Mouse (Mus musculus) gastrocnemius, postnatal 14 days (tissue): ENCODE measurements around the gene Btg3. TPM values are rescaled to one million over a fixed set of nuclear protein-coding genes. Genes with fewer than 3 reads are reported as not detected.
"Not testable (repeated sequence)": the region's sequence is repeated elsewhere in the genome, so short reads cannot be mapped to it uniquely, and the experiment has no call there.

Source experiments
- DNase-seq: peaks from one replicate; pipeline ENCODE4 v3.0.0; 2021; ENCODE audit warnings: mixed read lengths
- intact Hi-C: fragments of 180-260 bp; cut with DNase I; formaldehyde crosslinking; loops from one replicate; pipeline ENCODE4 v1.15.1; 2025; ENCODE audit warnings: low total_unique reads
- long read RNA-seq, 2 experiments: library from polyadenylated mRNA; stranded (forward); transcript quantifications; one replicate each; pipeline ENCODE4 v2.0.0; 2021
- total RNA-seq, 2 experiments: library from RNA; stranded (reverse); gene quantifications; 2 replicates each; pipeline ENCODE4 v1.2.3; 2021

The Btg3 gene
- 1 to 10 TPM; 5.4 to 7.8 TPM for total RNA-seq
- long read RNA-seq, experiment 1, transcript Btg3-201 (5 exons, 1,414 nt): major isoform, 17 of 19 reads
- long read RNA-seq, experiment 1, partial matches to known transcripts: 1 of 19 reads
- long read RNA-seq, experiment 1, other reads (novel, unspliced or antisense): 1 of 19 reads
- long read RNA-seq, experiment 2, transcript Btg3-201 (5 exons, 1,414 nt): major isoform, 9 of 11 reads
- long read RNA-seq, experiment 2, partial matches to known transcripts: 2 of 11 reads
- long read RNA-seq, experiment 2, other reads (novel, unspliced or antisense): 0 of 11 reads

GRCm38 (mm10) chr16:78376745-78377570 is at the start of gene Btg3:
Btg3 (minus strand) TSS chr16:78377192.
- intact Hi-C loops: no loop called here
- peak; percentile 91 for DNase-seq

GRCm38 (mm10) chr16:78417733-78418132 is 40.7 kb upstream of the Btg3 start:
- no peak for DNase-seq
- intact Hi-C loops: no loop called here

- DNase-seq: no peak
- intact Hi-C loops: no loop called here
Observed at GRCm38 (mm10) chr16:78416500-78416899, 39.5 kb upstream of the Btg3 start.

DNA sequence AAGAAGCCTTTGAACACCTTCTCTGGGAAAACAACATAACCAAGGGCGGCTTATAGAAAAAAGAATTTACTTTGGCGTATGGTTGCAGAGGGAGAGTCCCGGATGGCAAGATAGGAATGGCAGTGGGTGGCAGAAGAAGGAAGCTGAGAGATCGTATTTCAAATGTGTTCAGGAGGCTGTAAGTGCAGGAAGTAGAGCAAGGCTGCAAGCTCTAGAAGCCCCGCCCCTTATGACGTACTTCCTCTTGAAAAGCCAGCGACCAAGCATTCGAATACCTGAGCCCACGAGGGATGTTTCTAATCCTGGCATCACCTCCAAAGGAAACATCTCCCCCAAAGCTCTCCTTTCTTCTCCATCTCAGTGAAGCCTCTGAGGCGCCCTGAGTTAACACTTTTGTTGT is 33.0 kb upstream of the Btg3 start:
- intact Hi-C loops: no loop called here
- DNase-seq: no peak

- intact Hi-C loops: no loop called here
- no peak for DNase-seq
Observed at GRCm38 (mm10) chr16:78407855-78408254, 30.9 kb upstream of the Btg3 start.

DNA sequence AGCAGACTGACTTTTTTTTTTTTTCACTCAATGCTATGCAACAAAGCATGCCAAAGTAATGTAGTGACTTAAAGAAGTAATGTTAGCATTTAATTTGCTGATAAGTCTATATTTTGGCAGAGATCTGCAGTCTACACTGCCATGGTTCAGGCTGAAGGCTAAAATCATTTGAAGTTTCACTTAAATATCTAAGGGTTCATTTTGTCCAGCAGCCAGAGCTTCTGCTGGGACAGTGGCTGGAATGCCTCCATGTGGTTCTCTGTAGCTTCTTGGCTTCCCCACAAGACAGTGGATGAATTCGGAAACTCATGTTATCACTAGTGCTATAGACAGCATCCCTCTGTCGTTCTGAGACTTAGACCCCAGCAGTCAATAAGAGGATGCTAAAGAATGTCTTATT is 29.7 kb upstream of the Btg3 start:
- no peak for DNase-seq
- intact Hi-C loops: no loop called here

GRCm38 (mm10) chr16:78402316-78402715 is 25.3 kb upstream of the Btg3 start:
- intact Hi-C loops: no loop called here
- no peak for DNase-seq

GRCm38 (mm10) chr16:78399423-78399822 is 22.4 kb upstream of the Btg3 start:
- intact Hi-C loops: no loop called here
- no peak for DNase-seq

- no peak for DNase-seq
- intact Hi-C loops: no loop called here
Observed at GRCm38 (mm10) chr16:78398734-78399133, 21.7 kb upstream of the Btg3 start.

DNA sequence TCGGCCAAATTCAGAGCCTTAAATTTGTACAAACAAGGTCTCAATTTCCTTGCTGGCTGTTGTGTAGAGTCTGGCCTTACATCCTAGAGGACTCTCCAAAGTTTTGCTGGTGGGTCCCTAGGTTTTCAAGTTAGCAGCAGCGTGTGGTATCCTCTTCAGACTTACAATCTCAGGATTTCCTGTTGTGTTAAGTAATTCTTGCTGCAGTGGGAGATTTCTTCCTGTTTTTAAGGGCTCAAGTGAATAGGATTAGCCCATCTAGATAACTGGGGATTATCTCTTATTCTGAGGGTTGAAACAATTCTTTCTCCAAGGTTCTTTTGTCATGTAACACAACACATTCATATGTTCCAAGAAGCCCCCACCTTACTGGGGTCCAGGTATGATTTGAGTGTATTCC is 14.4 kb upstream of the Btg3 start:
- intact Hi-C loops: no loop called here
- DNase-seq: no peak

DNA sequence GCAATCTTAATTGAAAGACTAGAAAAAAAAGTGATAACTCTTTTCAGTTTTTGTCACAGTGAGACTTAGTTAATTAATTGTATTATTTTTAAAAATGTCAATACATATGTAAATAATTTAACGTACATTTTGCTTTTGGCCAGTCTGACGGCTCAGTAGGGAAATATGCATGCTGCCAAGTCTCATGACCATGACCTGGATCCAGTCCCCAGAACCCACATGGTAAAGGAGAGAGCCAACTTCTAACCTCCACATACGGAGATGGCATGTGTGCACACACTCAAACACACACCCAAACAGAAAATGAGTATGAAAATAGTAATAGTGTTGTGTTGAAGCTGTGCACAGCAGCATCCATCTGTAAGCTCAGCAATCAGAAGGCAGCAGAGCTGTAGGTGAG is 13.0 kb upstream of the Btg3 start:
- intact Hi-C loops: no loop called here
- no peak for DNase-seq

DNA sequence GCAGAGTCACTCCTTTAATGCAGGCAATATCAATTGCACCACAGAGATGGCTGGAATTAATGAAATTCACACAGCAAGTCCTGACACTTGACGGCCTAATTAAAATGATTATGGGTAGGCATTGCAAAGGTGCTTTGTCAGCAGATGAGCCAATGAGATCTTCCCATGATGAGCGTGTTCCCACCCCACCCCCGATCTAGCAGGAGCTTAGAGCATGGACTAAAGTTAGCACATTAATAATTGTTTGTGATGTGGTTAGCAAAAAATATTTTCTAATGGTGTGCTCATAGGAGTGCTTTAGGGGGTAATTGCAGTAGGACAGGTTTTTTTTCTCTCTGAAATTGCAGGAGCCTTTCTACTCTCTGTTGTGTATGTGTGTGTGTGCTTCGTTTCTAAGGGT is 12.1 kb upstream of the Btg3 start:
- no peak for DNase-seq
- intact Hi-C loops: no loop called here

GRCm38 (mm10) chr16:78378493-78378892 is 1.5 kb upstream of the Btg3 start:
- DNase-seq: no peak
- intact Hi-C loops: no loop called here

DNA sequence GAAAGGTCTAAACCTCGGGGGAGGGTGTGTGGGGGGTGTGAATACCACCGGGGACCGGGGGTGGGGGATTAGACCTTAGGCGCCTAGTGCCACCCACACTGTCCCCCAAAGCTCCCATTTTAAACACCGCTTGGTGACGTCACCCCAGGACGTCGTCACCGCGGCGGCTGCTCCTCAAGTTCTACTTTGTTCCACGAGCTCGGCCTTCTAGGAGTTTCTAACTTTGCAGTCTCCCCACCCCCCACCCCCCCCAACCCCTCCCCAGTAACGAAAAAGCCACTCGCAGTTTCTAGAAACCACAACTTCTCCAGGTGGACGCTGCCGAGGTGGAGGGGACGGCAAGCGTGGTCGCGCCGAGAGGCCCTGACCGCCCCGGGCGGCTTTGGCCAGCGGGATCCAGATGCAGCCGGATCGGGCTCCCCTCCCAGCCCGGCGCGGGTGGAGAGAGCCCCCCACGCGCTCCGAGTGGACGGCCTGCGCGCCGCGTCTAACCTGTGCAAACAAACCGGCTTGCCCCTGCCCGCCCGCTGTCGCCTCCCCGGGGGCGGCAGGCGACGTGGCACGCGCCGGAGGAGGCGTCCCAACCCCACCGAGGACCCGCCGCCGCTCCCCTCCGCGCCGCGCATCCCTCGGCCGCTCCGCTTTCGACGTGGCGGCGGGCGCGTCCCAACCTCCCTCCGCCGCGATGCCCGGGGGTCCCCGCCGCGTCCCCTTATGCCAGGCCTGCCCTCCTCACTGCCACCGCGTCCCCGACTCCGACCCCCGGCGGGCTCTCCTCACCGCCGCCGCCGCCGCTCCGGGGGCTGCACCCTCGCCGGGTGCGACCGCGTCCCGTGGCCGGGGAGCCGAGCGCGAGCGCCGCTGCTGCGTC is 936 bp downstream of the Btg3 start:
- intact Hi-C loops: no loop called here
- peak; percentile 52 for DNase-seq

- intact Hi-C loops: no loop called here
- DNase-seq: no peak
Observed at GRCm38 (mm10) chr16:78375222-78375621, 1.8 kb downstream of the Btg3 start.

GRCm38 (mm10) chr16:78373743-78374142 is 3.2 kb downstream of the Btg3 start:
- no peak for DNase-seq
- intact Hi-C loops: no loop called here

GRCm38 (mm10) chr16:78372786-78373185 is 4.2 kb downstream of the Btg3 start:
- no peak for DNase-seq
- intact Hi-C loops: no loop called here

GRCm38 (mm10) chr16:78371491-78372046 is 5.4 kb downstream of the Btg3 start:
- DNase-seq: no peak
- intact Hi-C loops: no loop called here

- intact Hi-C loops, DNase-seq: not testable (repeated sequence)
Observed at GRCm38 (mm10) chr16:78364554-78364953, 12.4 kb downstream of the Btg3 start.

- intact Hi-C loops: no loop called here
- DNase-seq: no peak
Observed at GRCm38 (mm10) chr16:78361466-78361865, 15.5 kb downstream of the Btg3 start.
